Mouse (Mus musculus) stomach, adult 2 months (tissue): ENCODE measurements around the gene Fga. TPM values are rescaled to one million over a fixed set of nuclear protein-coding genes. Genes with fewer than 3 reads are reported as not detected.

Experiments used
- polyA plus RNA-seq: library from polyadenylated mRNA; depleted of rRNA; stranded (reverse); fragments of >200 nt; gene quantifications from 2 replicates; pipeline ENCODE4 v1.2.3, GENCODE M21; 2012; rRNA removed

Fga gene
- 0.06 TPM in 1 of 2 replicates, not detected in the other for polyA plus RNA-seq

GRCm38 (mm10) chr3:83025475-83026301 is at the start of gene Fga:
TSS of gene Fga (plus strand) at chr3:83026076.

GRCm38 (mm10) chr3:83007557-83007956 is 18.3 kb upstream of the Fga start, which contains the start of gene Fgg:
TSS of gene Fgg (plus strand) at chr3:83007724.

GRCm38 (mm10) chr3:83049680-83050079 is 23.8 kb downstream of the Fga start, which contains the start of gene Fgb:
TSS of gene Fgb (minus strand) at chr3:83049863.

GRCm38 (mm10) chr3:83055281-83056038 is 29.6 kb downstream of the Fga start, which contains the start of gene Plrg1:
TSS of gene Plrg1 (plus strand) at chr3:83055522.

Other genes with a start within 250 kb of the Fga start
- gene Rbm46, start 149.6 kb upstream of the Fga start, polyA plus RNA-seq = not detected in 2 replicates
- not detected in 2 replicates for gene Lrat, start 122.1 kb upstream of the Fga start, polyA plus RNA-seq
- gene Fgg, start 18.4 kb upstream of the Fga start, polyA plus RNA-seq = 0.21 TPM in 1 of 2 replicates, not detected in the other
- gene Fgb, start 23.8 kb downstream of the Fga start, polyA plus RNA-seq = not detected in 2 replicates
- 5.8 and 6.6 TPM in 2 replicates for gene Plrg1, start 29.4 kb downstream of the Fga start, polyA plus RNA-seq
- gene Dchs2, start 101.9 kb downstream of the Fga start, polyA plus RNA-seq = 0.04 and 0.10 TPM in 2 replicates